Mouse (Mus musculus): ENCODE measurements around the gene Hus1. TPM values are rescaled to one million over a fixed set of nuclear protein-coding genes. Genes with fewer than 3 reads are reported as not detected.

Hus1 gene
- 10.2 and 12.7 TPM in 2 replicates for polyA plus RNA-seq (2014; fragmentation: Nextera tagmentation; extraction: Ambion mirVana)

DNA sequence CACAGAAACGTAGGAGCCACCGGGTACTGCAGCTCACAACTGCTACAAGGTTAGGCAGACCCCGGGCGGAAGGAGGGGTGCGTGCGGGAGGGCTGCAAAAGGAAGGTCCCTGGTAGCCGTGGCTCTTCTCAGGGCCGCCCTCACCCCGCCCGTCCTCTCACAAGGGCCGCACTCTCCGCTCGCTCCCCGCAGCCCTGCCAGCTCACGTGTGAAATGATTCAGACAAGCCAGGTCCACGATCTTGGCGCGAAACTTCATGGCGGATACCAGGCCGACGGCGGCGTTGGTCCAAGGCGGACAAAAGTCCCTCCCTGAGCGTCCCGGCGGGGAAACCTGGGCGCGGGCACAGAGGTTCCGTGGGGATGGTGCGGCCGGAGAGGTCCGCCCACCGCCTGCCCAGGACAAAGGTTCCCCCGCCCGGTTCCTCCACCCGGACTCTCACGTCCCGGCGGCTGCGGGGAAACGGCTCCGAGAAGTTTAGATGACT lies at the start of gene Hus1:
Gene Hus1 (minus strand): TSS at position 339 of the 487 bp plus-strand sequence.
- under 1% methylated on average over 43 of the region's 43 CpGs for WGBS
- no peaks in the 10 kb centered on the region for H3K27me3 ChIP-seq (ENCODE audit: control insufficient read depth, insufficient read depth, low read length)
- peaks cover 9% of the 10 kb centered on the region for H3K4me1 ChIP-seq (replicated peaks; ENCODE audit: control insufficient read depth, insufficient read depth, low read length)
- peak within 1 kb of the TSS; percentile 71 for H3K27ac ChIP-seq
- ATAC-seq (ENCODE audit: low FRiP score) (peak; percentile 94), DNase-seq (ENCODE audit: low spot score) (peak; percentile 72)
- H3K9ac ChIP-seq: peak within 1 kb of the TSS; percentile 78
- peak within 1 kb of the TSS; percentile 70 for H3K4me3 ChIP-seq (replicated peaks; ENCODE audit: low read length)
- H3K9me3 ChIP-seq (ENCODE audit: control insufficient read depth, low read length): no peaks in the 10 kb centered on the region
- peaks cover under 1% of the 10 kb centered on the region; the same call in 1 of the 2 replicates for H3K36me3 ChIP-seq (replicated peaks; ENCODE audit: control insufficient read depth, insufficient read depth)
- peak within 1 kb of the TSS; percentile 75 for H3K4me2 ChIP-seq (replicated peaks)

- Histone ChIP-seq H3K4me3 (replicated peaks; ENCODE audit: low read length) (no peak overlapping the region), H3K4me1 (replicated peaks; ENCODE audit: control insufficient read depth, insufficient read depth, low read length) (no peaks in the 10 kb centered on the region), H3K27me3 (ENCODE audit: control insufficient read depth, insufficient read depth, low read length) (no peaks in the 10 kb centered on the region), H3K9me3 (ENCODE audit: control insufficient read depth, low read length) (no peaks in the 10 kb centered on the region), H3K36me3 (replicated peaks; ENCODE audit: control insufficient read depth, insufficient read depth) (no peaks in the 10 kb centered on the region), H3K9ac (no peak overlapping the region), H3K27ac (no peak overlapping the region), H3K4me2 (replicated peaks) (no peak overlapping the region)
- no peak for ATAC-seq (ENCODE audit: low FRiP score)
- WGBS: 65% methylated on average over 5 of the region's 5 CpGs
- no peak for DNase-seq (ENCODE audit: low spot score)
These were observed 49.5 kb upstream of the Hus1 start for GRCm38 (mm10) chr11:9060484-9060883.

GRCm38 (mm10) chr11:9060029-9060428 lies 49.0 kb upstream of the Hus1 start:
- WGBS: 80% methylated on average over 1 of the region's 1 CpGs
- no peaks in the 10 kb centered on the region for H3K27me3 ChIP-seq (ENCODE audit: control insufficient read depth, insufficient read depth, low read length)
- no peak overlapping the region for H3K4me3 ChIP-seq (replicated peaks; ENCODE audit: low read length)
- DNase-seq (ENCODE audit: low spot score) (no peak), ATAC-seq (ENCODE audit: low FRiP score) (no peak)
- no peaks in the 10 kb centered on the region for H3K4me1 ChIP-seq (replicated peaks; ENCODE audit: control insufficient read depth, insufficient read depth, low read length)
- H3K9me3 ChIP-seq (ENCODE audit: control insufficient read depth, low read length): no peaks in the 10 kb centered on the region
- no peak overlapping the region for H3K27ac ChIP-seq
- H3K9ac ChIP-seq: no peak overlapping the region
- H3K36me3 ChIP-seq (replicated peaks; ENCODE audit: control insufficient read depth, insufficient read depth): no peaks in the 10 kb centered on the region
- H3K4me2 ChIP-seq (replicated peaks): no peak overlapping the region

- no peak for DNase-seq (ENCODE audit: low spot score)
- H3K4me2 ChIP-seq (replicated peaks): no peak overlapping the region
- ATAC-seq (ENCODE audit: low FRiP score): no peak
- H3K9me3 ChIP-seq (ENCODE audit: control insufficient read depth, low read length): no peaks in the 10 kb centered on the region
- 89% methylated on average over 4 of the region's 4 CpGs for WGBS
- H3K27ac ChIP-seq: no peak overlapping the region
- no peaks in the 10 kb centered on the region for H3K36me3 ChIP-seq (replicated peaks; ENCODE audit: control insufficient read depth, insufficient read depth)
- H3K9ac ChIP-seq: no peak overlapping the region
- no peaks in the 10 kb centered on the region for H3K27me3 ChIP-seq (ENCODE audit: control insufficient read depth, insufficient read depth, low read length)
- no peaks in the 10 kb centered on the region for H3K4me1 ChIP-seq (replicated peaks; ENCODE audit: control insufficient read depth, insufficient read depth, low read length)
- H3K4me3 ChIP-seq (replicated peaks; ENCODE audit: low read length): no peak overlapping the region
These were observed 46.7 kb upstream of the Hus1 start for GRCm38 (mm10) chr11:9057711-9058110.

DNA sequence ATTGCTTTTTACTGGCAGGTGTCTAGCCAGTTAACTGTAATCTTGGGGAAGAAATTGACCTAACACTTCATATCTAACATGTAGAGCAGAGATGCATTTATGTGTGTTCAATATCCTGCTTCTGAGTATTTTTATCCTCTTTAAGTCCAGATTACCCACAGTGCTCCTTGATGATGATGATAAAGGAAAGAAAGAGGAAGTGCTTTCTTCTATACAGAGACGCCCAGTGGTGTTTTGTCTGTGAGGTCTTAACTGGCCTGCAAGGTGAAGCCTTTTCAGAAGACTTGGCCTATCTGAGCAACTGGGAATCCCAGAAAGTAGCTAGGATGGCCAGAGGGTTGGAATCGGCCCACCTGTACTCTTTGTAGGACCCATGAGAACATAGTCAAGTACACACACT lies 45.9 kb upstream of the Hus1 start:
- H3K27ac ChIP-seq: no peak overlapping the region
- no peaks in the 10 kb centered on the region for H3K36me3 ChIP-seq (replicated peaks; ENCODE audit: control insufficient read depth, insufficient read depth)
- no peak for ATAC-seq (ENCODE audit: low FRiP score)
- no peak overlapping the region for H3K4me3 ChIP-seq (replicated peaks; ENCODE audit: low read length)
- no peaks in the 10 kb centered on the region for H3K9me3 ChIP-seq (ENCODE audit: control insufficient read depth, low read length)
- no peak for DNase-seq (ENCODE audit: low spot score)
- no peak overlapping the region for H3K9ac ChIP-seq
- H3K27me3 ChIP-seq (ENCODE audit: control insufficient read depth, insufficient read depth, low read length): no peaks in the 10 kb centered on the region
- WGBS: 93% methylated on average over 2 of the region's 2 CpGs
- no peak overlapping the region for H3K4me2 ChIP-seq (replicated peaks)
- no peaks in the 10 kb centered on the region for H3K4me1 ChIP-seq (replicated peaks; ENCODE audit: control insufficient read depth, insufficient read depth, low read length)

DNA sequence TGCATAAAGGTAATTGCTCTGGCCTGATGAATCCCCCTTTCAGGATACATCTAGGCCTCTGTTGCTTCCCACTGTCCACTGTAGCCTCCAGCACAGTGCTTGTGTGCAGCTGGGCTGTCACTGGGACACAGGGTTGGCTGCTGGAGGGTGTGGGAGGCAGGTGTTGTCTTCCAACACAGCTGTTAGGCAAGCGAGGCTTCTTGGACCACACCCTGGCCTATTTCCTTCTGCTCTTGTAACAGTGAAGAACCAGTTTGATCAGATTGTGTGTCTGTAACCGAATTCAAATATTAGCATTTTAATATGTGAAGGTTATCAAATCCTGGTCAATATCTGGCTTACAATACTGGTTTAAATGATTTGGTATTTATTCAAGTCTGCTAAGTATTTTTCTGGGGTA lies 40.9 kb upstream of the Hus1 start:
- Histone ChIP-seq H3K9ac (no peak overlapping the region), H3K4me3 (replicated peaks; ENCODE audit: low read length) (no peak overlapping the region), H3K4me2 (replicated peaks) (no peak overlapping the region), H3K9me3 (ENCODE audit: control insufficient read depth, low read length) (no peaks in the 10 kb centered on the region), H3K27me3 (ENCODE audit: control insufficient read depth, insufficient read depth, low read length) (peaks cover 17% of the 10 kb centered on the region), H3K4me1 (replicated peaks; ENCODE audit: control insufficient read depth, insufficient read depth, low read length) (no peaks in the 10 kb centered on the region), H3K36me3 (replicated peaks; ENCODE audit: control insufficient read depth, insufficient read depth) (no peaks in the 10 kb centered on the region), H3K27ac (no peak overlapping the region)
- DNase-seq (ENCODE audit: low spot score) (no peak), ATAC-seq (ENCODE audit: low FRiP score) (no peak)
- WGBS: 72% methylated on average over 2 of the region's 2 CpGs

DNA sequence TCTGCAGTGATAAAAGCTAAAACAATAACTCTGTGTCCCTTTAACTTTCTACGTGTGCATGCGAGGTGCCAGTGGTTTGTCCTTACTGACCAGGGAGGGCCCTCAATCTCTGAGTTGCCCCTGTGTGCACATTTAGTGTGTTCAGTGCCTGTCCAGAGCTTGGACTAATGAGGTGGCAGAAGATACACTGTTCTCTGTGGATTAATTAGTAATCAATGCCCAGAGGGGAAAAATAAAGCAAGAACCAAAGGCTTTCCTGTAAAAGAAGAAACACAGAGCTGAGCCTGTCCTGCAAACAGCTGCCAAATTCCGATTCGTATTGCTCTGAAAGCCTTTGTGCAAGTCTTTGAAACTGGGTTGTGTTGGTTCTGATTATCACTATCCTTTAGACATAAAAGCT lies 39.2 kb upstream of the Hus1 start:
- H3K27me3 ChIP-seq (ENCODE audit: control insufficient read depth, insufficient read depth, low read length): peaks cover 17% of the 10 kb centered on the region
- H3K4me2 ChIP-seq (replicated peaks): no peak overlapping the region
- no peaks in the 10 kb centered on the region for H3K36me3 ChIP-seq (replicated peaks; ENCODE audit: control insufficient read depth, insufficient read depth)
- no peak overlapping the region for H3K4me3 ChIP-seq (replicated peaks; ENCODE audit: low read length)
- H3K9ac ChIP-seq: no peak overlapping the region
- no peak for DNase-seq (ENCODE audit: low spot score)
- H3K27ac ChIP-seq: no peak overlapping the region
- 79% methylated on average over 4 of the region's 4 CpGs for WGBS
- no peaks in the 10 kb centered on the region for H3K9me3 ChIP-seq (ENCODE audit: control insufficient read depth, low read length)
- ATAC-seq (ENCODE audit: low FRiP score): no peak
- no peaks in the 10 kb centered on the region for H3K4me1 ChIP-seq (replicated peaks; ENCODE audit: control insufficient read depth, insufficient read depth, low read length)

DNA sequence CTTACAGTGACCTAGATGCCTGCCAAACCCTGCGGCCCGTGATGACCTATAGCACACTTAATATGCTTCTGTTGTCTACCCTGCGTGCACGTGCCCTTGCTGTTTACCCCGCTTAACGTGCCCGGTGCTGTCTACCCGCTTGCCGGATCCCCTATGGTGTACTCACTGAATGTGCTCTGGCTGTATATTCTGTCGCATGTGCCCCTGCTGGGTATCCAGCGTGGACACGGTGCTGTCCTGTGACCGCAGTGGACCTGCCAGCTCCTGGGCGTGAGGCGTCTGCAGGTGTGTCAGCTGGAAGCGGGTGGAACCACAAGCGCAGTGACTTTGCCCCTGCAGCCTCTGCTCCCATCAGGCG lies 37.7 kb upstream of the Hus1 start, which contains the start of gene Sun3:
Gene Sun3 (minus strand): TSS at position 289 of the 358 bp plus-strand sequence.
- WGBS: 1% methylated on average over 18 of the region's 18 CpGs
- H3K9ac ChIP-seq: peak within 1 kb of the TSS; percentile 36

GRCm38 (mm10) chr11:9048011-9048702 lies 37.2 kb upstream of the Hus1 start, which contains the start of gene Gm11992:
Gm11992 (plus strand) TSS chr11:9048594.
- H3K4me3 ChIP-seq (replicated peaks; ENCODE audit: low read length): peak within 1 kb of the TSS; percentile 45
- no peaks in the 10 kb centered on the region for H3K4me1 ChIP-seq (replicated peaks; ENCODE audit: control insufficient read depth, insufficient read depth, low read length)
- H3K9me3 ChIP-seq (ENCODE audit: control insufficient read depth, low read length): no peaks in the 10 kb centered on the region
- H3K4me2 ChIP-seq (replicated peaks): peak within 1 kb of the TSS; percentile 98
- H3K27me3 ChIP-seq (ENCODE audit: control insufficient read depth, insufficient read depth, low read length): peaks cover 17% of the 10 kb centered on the region
- peak; percentile 100 for ATAC-seq (ENCODE audit: low FRiP score)
- DNase-seq (ENCODE audit: low spot score): peak; percentile 87
- H3K36me3 ChIP-seq (replicated peaks; ENCODE audit: control insufficient read depth, insufficient read depth): no peaks in the 10 kb centered on the region
- peak within 1 kb of the TSS; percentile 36 for H3K9ac ChIP-seq
- WGBS: 4% methylated on average over 21 of the region's 21 CpGs
- no peak within 1 kb of the TSS for H3K27ac ChIP-seq

More for the DNA sequence above, 37.7 kb upstream of the Hus1 start, which contains the start of gene Sun3:
- no peak within 1 kb of the TSS for H3K27ac ChIP-seq
- peak within 1 kb of the TSS; percentile 98 for H3K4me2 ChIP-seq (replicated peaks)
- peaks cover 17% of the 10 kb centered on the region for H3K27me3 ChIP-seq (ENCODE audit: control insufficient read depth, insufficient read depth, low read length)
- DNase-seq (ENCODE audit: low spot score) (no peak), ATAC-seq (ENCODE audit: low FRiP score) (peak; percentile 77)
- no peaks in the 10 kb centered on the region for H3K4me1 ChIP-seq (replicated peaks; ENCODE audit: control insufficient read depth, insufficient read depth, low read length)
- H3K36me3 ChIP-seq (replicated peaks; ENCODE audit: control insufficient read depth, insufficient read depth): no peaks in the 10 kb centered on the region
- H3K4me3 ChIP-seq (replicated peaks; ENCODE audit: low read length): peak within 1 kb of the TSS; percentile 45
- H3K9me3 ChIP-seq (ENCODE audit: control insufficient read depth, low read length): no peaks in the 10 kb centered on the region
